Mouse (Mus musculus): ENCODE data around the gene Pde4dip. TPM values are rescaled to one million over a fixed set of nuclear protein-coding genes. Genes with fewer than 3 reads are reported as not detected.
A peak's percentile ranks its signal among the peaks of the same experiment; 100 is the strongest.

Gene Pde4dip
- polyA plus RNA-seq, 1 experiment from 2014 or later, result 50.7 TPM

GRCm38 (mm10) chr3:97686372-97687117, 202.0 kb downstream of the Pde4dip start:
- Histone ChIP-seq H3K36me3 (no peaks in the 10 kb centered on the region), H3K4me3 (no peak overlapping the region), H3K27ac (no peak overlapping the region), H3K4me1 (peaks cover 15% of the 10 kb centered on the region), H3K9me3 (replicated peaks) (no peaks in the 10 kb centered on the region), H3K4me2 (replicated peaks) (no peak overlapping the region), H3K27me3 (peaks cover 19% of the 10 kb centered on the region), H3K9ac (no peak overlapping the region)
- 86% methylated on average over 4 of the region's 4 CpGs for WGBS
- ATAC-seq (ENCODE audit: low FRiP score), result no peak

GRCm38 (mm10) chr3:97683560-97684195, 204.8 kb downstream of the Pde4dip start:
- H3K27me3 ChIP-seq, result peaks cover 19% of the 10 kb centered on the region
- H3K27ac ChIP-seq, result no peak overlapping the region
- H3K4me1 ChIP-seq, result peaks cover 16% of the 10 kb centered on the region
- H3K36me3 ChIP-seq, result no peaks in the 10 kb centered on the region
- H3K4me3 ChIP-seq, result no peak overlapping the region
- WGBS, result 7% methylated on average over 15 of the region's 16 CpGs
- no peaks in the 10 kb centered on the region for H3K9me3 ChIP-seq (replicated peaks)
- peak overlapping the region; percentile 29 for H3K4me2 ChIP-seq (replicated peaks)
- ATAC-seq (ENCODE audit: low FRiP score), result no peak
- no peak overlapping the region for H3K9ac ChIP-seq

GRCm38 (mm10) chr3:97682576-97682975, 205.9 kb downstream of the Pde4dip start:
- ATAC-seq (ENCODE audit: low FRiP score), result no peak
- Histone ChIP-seq H3K4me3 (no peak overlapping the region), H3K36me3 (no peaks in the 10 kb centered on the region), H3K9me3 (replicated peaks) (no peaks in the 10 kb centered on the region), H3K27me3 (peaks cover 19% of the 10 kb centered on the region), H3K27ac (no peak overlapping the region), H3K4me1 (peaks cover 16% of the 10 kb centered on the region), H3K4me2 (replicated peaks) (peak overlapping the region; percentile 76; the same call in 1 of the 2 replicates), H3K9ac (no peak overlapping the region)
- 25% methylated on average over 5 of the region's 5 CpGs for WGBS

GRCm38 (mm10) chr3:97682159-97682502, 206.4 kb downstream of the Pde4dip start:
- peak; percentile 9; the same call in 1 of the 2 replicates for ATAC-seq (ENCODE audit: low FRiP score)
- H3K4me3 ChIP-seq, result peak overlapping the region; percentile 36
- H3K27ac ChIP-seq, result no peak overlapping the region
- peaks cover 19% of the 10 kb centered on the region for H3K27me3 ChIP-seq
- H3K36me3 ChIP-seq, result no peaks in the 10 kb centered on the region
- 6% methylated on average over 11 of the region's 11 CpGs for WGBS
- no peaks in the 10 kb centered on the region for H3K9me3 ChIP-seq (replicated peaks)
- no peak overlapping the region for H3K9ac ChIP-seq
- H3K4me1 ChIP-seq, result peaks cover 16% of the 10 kb centered on the region
- peak overlapping the region; percentile 76 for H3K4me2 ChIP-seq (replicated peaks)

GRCm38 (mm10) chr3:97681321-97682158, 207.0 kb downstream of the Pde4dip start:
- no peak overlapping the region for H3K27ac ChIP-seq
- peak; percentile 38 for ATAC-seq (ENCODE audit: low FRiP score)
- WGBS, result 1% methylated on average over 33 of the region's 33 CpGs
- H3K4me2 ChIP-seq (replicated peaks), result peak overlapping the region; percentile 76
- H3K4me1 ChIP-seq, result peaks cover 16% of the 10 kb centered on the region
- H3K27me3 ChIP-seq, result peaks cover 19% of the 10 kb centered on the region
- no peaks in the 10 kb centered on the region for H3K9me3 ChIP-seq (replicated peaks)
- H3K9ac ChIP-seq, result peak overlapping the region; percentile 62
- peak overlapping the region; percentile 36 for H3K4me3 ChIP-seq
- no peaks in the 10 kb centered on the region for H3K36me3 ChIP-seq

- 3% methylated on average over 28 of the region's 28 CpGs for WGBS
- no peaks in the 10 kb centered on the region for H3K9me3 ChIP-seq (replicated peaks)
- no peaks in the 10 kb centered on the region for H3K36me3 ChIP-seq
- ATAC-seq (ENCODE audit: low FRiP score), result peak; percentile 81
- H3K27me3 ChIP-seq, result peaks cover 19% of the 10 kb centered on the region
- H3K9ac ChIP-seq, result peak overlapping the region; percentile 62
- peak overlapping the region; percentile 36 for H3K4me3 ChIP-seq
- H3K4me2 ChIP-seq (replicated peaks), result peak overlapping the region; percentile 76
- peaks cover 16% of the 10 kb centered on the region for H3K4me1 ChIP-seq
- H3K27ac ChIP-seq, result no peak overlapping the region
Measured at GRCm38 (mm10) chr3:97680631-97681320, 207.7 kb downstream of the Pde4dip start.

GRCm38 (mm10) chr3:97678416-97678815, 210.1 kb downstream of the Pde4dip start:
- no peaks in the 10 kb centered on the region for H3K36me3 ChIP-seq
- 92% methylated on average over 3 of the region's 3 CpGs for WGBS

GRCm38 (mm10) chr3:97676126-97676525, 212.4 kb downstream of the Pde4dip start:
- H3K9me3 ChIP-seq (replicated peaks), result no peaks in the 10 kb centered on the region
- H3K4me1 ChIP-seq, result 0 out of 2 replicates have a peak, but pooled peaks cover 3% of the 10 kb centered on the region
- H3K36me3 ChIP-seq, result peaks cover 13% of the 10 kb centered on the region
- H3K4me3 ChIP-seq, result no peak overlapping the region
- H3K9ac ChIP-seq, result no peak overlapping the region
- H3K27me3 ChIP-seq, result no peaks in the 10 kb centered on the region
- no peak for ATAC-seq (ENCODE audit: low FRiP score)
- H3K27ac ChIP-seq, result no peak overlapping the region
- no peak overlapping the region for H3K4me2 ChIP-seq (replicated peaks)
- 96% methylated on average over 3 of the region's 3 CpGs for WGBS

More at GRCm38 (mm10) chr3:97678416-97678815, 210.1 kb downstream of the Pde4dip start:
- ATAC-seq (ENCODE audit: low FRiP score), result no peak
- H3K4me1 ChIP-seq, result peaks cover 12% of the 10 kb centered on the region
- no peak overlapping the region for H3K4me2 ChIP-seq (replicated peaks)
- no peaks in the 10 kb centered on the region for H3K9me3 ChIP-seq (replicated peaks)
- no peak overlapping the region for H3K4me3 ChIP-seq
- H3K9ac ChIP-seq, result no peak overlapping the region
- H3K27me3 ChIP-seq, result peaks cover 6% of the 10 kb centered on the region
- no peak overlapping the region for H3K27ac ChIP-seq

- no peak for ATAC-seq (ENCODE audit: low FRiP score)
- Histone ChIP-seq H3K27me3 (no peaks in the 10 kb centered on the region), H3K9ac (no peak within 1 kb of the TSS), H3K4me3 (no peak within 1 kb of the TSS), H3K4me1 (no peaks in the 10 kb centered on the region), H3K36me3 (peaks cover 24% of the 10 kb centered on the region), H3K27ac (no peak within 1 kb of the TSS), H3K9me3 (replicated peaks) (no peaks in the 10 kb centered on the region), H3K4me2 (replicated peaks) (no peak within 1 kb of the TSS)
- 91% methylated on average over 7 of the region's 7 CpGs for WGBS
Measured at GRCm38 (mm10) chr3:97674644-97675110, 213.8 kb downstream of the Pde4dip start, which contains the start of gene Gm17651. TSS of gene Gm17651 (minus strand) at chr3:97674694.

GRCm38 (mm10) chr3:97667093-97667675, 221.3 kb downstream of the Pde4dip start:
- WGBS, result 79% methylated on average over 14 of the region's 14 CpGs
- Histone ChIP-seq H3K4me2 (replicated peaks) (no peak overlapping the region), H3K9ac (no peak overlapping the region), H3K36me3 (peaks cover 75% of the 10 kb centered on the region), H3K4me3 (no peak overlapping the region), H3K27ac (no peak overlapping the region), H3K27me3 (no peaks in the 10 kb centered on the region), H3K4me1 (no peaks in the 10 kb centered on the region), H3K9me3 (replicated peaks) (no peaks in the 10 kb centered on the region)
- ATAC-seq (ENCODE audit: low FRiP score), result no peak

GRCm38 (mm10) chr3:97666154-97666553, 222.4 kb downstream of the Pde4dip start:
- Histone ChIP-seq H3K27me3 (no peaks in the 10 kb centered on the region), H3K4me2 (replicated peaks) (no peak overlapping the region), H3K27ac (no peak overlapping the region), H3K4me3 (no peak overlapping the region), H3K9ac (no peak overlapping the region), H3K4me1 (no peaks in the 10 kb centered on the region), H3K9me3 (replicated peaks) (no peaks in the 10 kb centered on the region), H3K36me3 (peaks cover 65% of the 10 kb centered on the region)
- ATAC-seq (ENCODE audit: low FRiP score), result no peak
- WGBS, result 83% methylated on average over 8 of the region's 8 CpGs

All from hindbrain, embryonic 12.5 days (tissue).